Mouse (Mus musculus): ENCODE measurements around the gene Gm10203.

Gm10203 gene

DNA sequence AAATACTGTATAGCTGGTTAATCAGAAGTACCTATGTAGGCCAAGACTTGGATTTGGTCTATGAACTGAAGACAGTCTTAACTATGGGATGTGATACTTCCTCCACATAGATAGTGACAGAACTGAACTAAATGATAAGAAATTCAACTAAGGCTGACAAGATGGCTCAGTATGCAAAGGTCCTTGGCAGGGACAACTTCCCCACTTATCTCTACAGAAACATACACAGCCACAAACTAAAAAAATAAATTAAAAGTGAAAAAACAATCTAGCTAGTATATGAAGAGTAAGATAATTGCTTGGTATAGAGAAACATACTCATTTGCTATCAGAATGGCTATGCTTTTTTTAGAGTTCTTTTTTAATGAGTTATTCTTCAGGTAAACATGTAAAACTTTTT, 49.1 kb downstream of the Gm10203 start:
- in situ Hi-C loops (cut with MboI, MseI), result loop anchor here (25.0 kb wide), 1 partner anchor 967 kb away; the partner anchor contains the start of gene Ergic2

Measured in T-helper 2 cell (primary cell).